Mouse (Mus musculus): ENCODE measurements at regions not wholly inside any gene's neighbourhood (a gene's known extent, or its start where the extent isn't known, plus 50 kb on each side); places are given as distances from the start of the nearest gene placed in this dataset.

GRCm38 (mm10) chr1:121224250-121224649, 108.1 kb downstream of the Insig2 start:
- TF ChIP-seq POLR2A (IDR thresholded peaks at IDR 0.05; ENCODE audit: control insufficient read depth, low read depth, low read length) (no peak), CTCF (IDR thresholded peaks at IDR 0.05; ENCODE audit: control insufficient read depth, insufficient read depth, insufficient replicate concordance, low read depth, low read length) (no peak)
